Mouse (Mus musculus) heart, adult 18-20 months (tissue): ENCODE data around the gene Cd244a. TPM values are rescaled to one million over a fixed set of nuclear protein-coding genes. Genes with fewer than 3 reads are reported as not detected.
A peak's percentile ranks its signal among the peaks of the same experiment; 100 is the strongest.

Source experiments
- DNase-seq, 2 experiments: peaks; one replicate each; pipeline ENCODE4 v3.0.0; 2021 to 2022; ENCODE audit warnings: mixed read lengths in 1 of 2
- total RNA-seq, 2 experiments: library from RNA; stranded (reverse); gene quantifications; 2 replicates each; pipeline ENCODE4 v1.2.3; 2021

The Cd244a gene
- total RNA-seq, 2 experiments from 2014 or later, result 0.22 to 0.62 TPM

GRCm38 (mm10) chr1:171577168-171577567 is 18.2 kb downstream of the Cd244a start:
- DNase-seq, result no peak

GRCm38 (mm10) chr1:171584584-171584983 is 25.6 kb downstream of the Cd244a start:
- no peak for DNase-seq

GRCm38 (mm10) chr1:171604686-171605085 is 45.7 kb downstream of the Cd244a start:
- DNase-seq, result no peak

- no peak for DNase-seq
Observed at GRCm38 (mm10) chr1:171606656-171607055, 47.7 kb downstream of the Cd244a start.

GRCm38 (mm10) chr1:171607176-171607575 is 48.2 kb downstream of the Cd244a start, which contains the start of gene Ly9:
Ly9 (minus strand) TSS chr1:171607410.
- peak in 1 of 2 experiments; percentile 20 for DNase-seq

GRCm38 (mm10) chr1:171610026-171610425 is 51.0 kb downstream of the Cd244a start:
- no peak for DNase-seq

- DNase-seq, result no peak
Observed at GRCm38 (mm10) chr1:171610781-171611180, 51.8 kb downstream of the Cd244a start.

GRCm38 (mm10) chr1:171613962-171614361 is 55.0 kb downstream of the Cd244a start:
- DNase-seq, result no peak

GRCm38 (mm10) chr1:171616881-171617515 is 58.0 kb downstream of the Cd244a start:
- peak in 1 of 2 experiments; percentile 46 for DNase-seq

GRCm38 (mm10) chr1:171619001-171619400 is 60.0 kb downstream of the Cd244a start:
- DNase-seq, result peak in 1 of 2 experiments; percentile 77

- DNase-seq, result no peak
Observed at GRCm38 (mm10) chr1:171619645-171620044, 60.7 kb downstream of the Cd244a start.

- no peak for DNase-seq
Observed at GRCm38 (mm10) chr1:171620091-171620490, 61.1 kb downstream of the Cd244a start.

- DNase-seq, result no peak
Observed at GRCm38 (mm10) chr1:171627801-171628200, 68.8 kb downstream of the Cd244a start.

- no peak for DNase-seq
Observed at GRCm38 (mm10) chr1:171629168-171629567, 70.2 kb downstream of the Cd244a start.

- no peak for DNase-seq
Observed at GRCm38 (mm10) chr1:171630041-171630440, 71.0 kb downstream of the Cd244a start.

- no peak for DNase-seq
Observed at GRCm38 (mm10) chr1:171630912-171631311, 71.9 kb downstream of the Cd244a start.

- peak; percentile 54 to 77 for DNase-seq
Observed at GRCm38 (mm10) chr1:171631447-171631846, 72.5 kb downstream of the Cd244a start.

- no peak for DNase-seq
Observed at GRCm38 (mm10) chr1:171635696-171636095, 76.7 kb downstream of the Cd244a start.

- no peak for DNase-seq
Observed at GRCm38 (mm10) chr1:171637101-171637500, 78.1 kb downstream of the Cd244a start.

GRCm38 (mm10) chr1:171638686-171639085 is 79.7 kb downstream of the Cd244a start:
- DNase-seq, result no peak

GRCm38 (mm10) chr1:171640796-171641195 is 81.8 kb downstream of the Cd244a start:
- DNase-seq, result no peak

- no peak for DNase-seq
Observed at GRCm38 (mm10) chr1:171643612-171644011, 84.6 kb downstream of the Cd244a start.

- DNase-seq, result peak in 1 of 2 experiments; percentile 39
Observed at GRCm38 (mm10) chr1:171646429-171646940, 87.5 kb downstream of the Cd244a start.

GRCm38 (mm10) chr1:171647716-171648115 is 88.7 kb downstream of the Cd244a start:
- no peak for DNase-seq
